Mouse (Mus musculus) embryonic fibroblast, embryonic 13.5 days (primary cell): ENCODE measurements around the gene Smim20. TPM values are rescaled to one million over a fixed set of nuclear protein-coding genes. Genes with fewer than 3 reads are reported as not detected.

ENCODE experiments used
- H3K27ac ChIP-seq: 2 replicates; pipeline ENCODE4 v1.5.1; 2012; ENCODE audit warnings: low read length, control low read depth, inconsistent platforms; ENCODE audit not compliant: insufficient read depth
- H3K4me1 ChIP-seq: 2 replicates; pipeline ENCODE4 v1.6.1; 2011; ENCODE audit warnings: low read length; ENCODE audit not compliant: control insufficient read depth, insufficient read depth
- H3K4me3 ChIP-seq: 2 replicates; pipeline ENCODE4 v1.5.1; 2011; ENCODE audit warnings: mild to moderate bottlenecking, control low read depth, low read length; ENCODE audit not compliant: insufficient read depth
- CTCF ChIP-seq: IDR thresholded peaks from 2 replicates; pipeline ENCODE4 v1.5.1; 2011; ENCODE audit warnings: mild to moderate bottlenecking, control low read depth, low read length, moderate library complexity, borderline replicate concordance; ENCODE audit not compliant: insufficient read depth
- POLR2A ChIP-seq: IDR thresholded peaks from 2 replicates; pipeline ENCODE4 v1.6.1; 2011; ENCODE audit warnings: low read depth, mild to moderate bottlenecking, control low read depth, low read length, moderate library complexity
- polyA plus RNA-seq: library from polyadenylated mRNA; stranded (reverse); fragments of >200 nt; gene quantifications from 2 replicates; pipeline ENCODE4 v1.2.4, GENCODE M21; 2011; ENCODE audit warnings: low read depth; ENCODE audit not compliant: missing spikeins, insufficient read length

The Smim20 gene
- polyA plus RNA-seq, 1 experiment, result 29.4 TPM

DNA sequence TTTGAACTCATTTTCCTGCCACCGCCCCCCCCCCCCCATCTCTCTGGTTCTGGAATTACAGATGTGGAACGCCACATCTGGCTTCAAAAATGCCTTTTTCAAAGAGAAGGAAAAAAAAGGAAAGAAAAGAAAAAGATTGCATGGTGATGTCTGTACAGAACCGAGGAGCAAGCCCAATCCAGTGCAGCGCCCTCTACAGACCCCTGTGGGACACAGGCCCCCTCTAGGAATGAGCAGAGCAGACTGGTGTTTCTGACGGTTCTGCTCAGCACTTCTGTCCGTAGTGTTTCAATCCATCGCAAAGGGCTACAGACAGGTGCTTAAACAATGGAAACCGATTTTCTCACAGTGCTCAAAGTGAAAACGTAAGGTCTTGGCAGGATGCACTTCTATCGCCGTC is 55.6 kb downstream of the Smim20 start:
- H3K27ac ChIP-seq, result no peak overlapping the region
- TF ChIP-seq POLR2A (no peak), CTCF (no peak)
- peaks cover 2% of the 10 kb centered on the region; the same call in 1 of the 2 replicates for H3K4me1 ChIP-seq
- H3K4me3 ChIP-seq, result no peak overlapping the region

DNA sequence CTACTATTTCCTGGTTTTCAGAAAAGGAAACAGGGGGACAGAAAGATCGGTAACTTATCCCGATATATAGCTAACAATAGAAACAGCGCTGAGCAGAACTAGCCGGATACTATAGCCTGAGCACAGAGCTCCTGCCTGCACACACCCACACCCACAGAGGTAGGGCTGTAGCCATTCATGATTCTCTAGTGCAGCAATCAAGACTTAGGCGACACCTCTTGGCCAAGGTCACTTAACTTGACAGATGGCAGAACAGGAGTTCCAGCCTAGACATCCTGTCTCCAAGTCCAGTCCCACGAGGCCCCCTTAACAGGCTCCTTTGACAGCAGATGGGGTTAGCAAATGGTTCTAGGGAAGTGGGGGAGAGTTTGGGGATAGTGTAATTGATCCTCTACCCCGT is 56.2 kb downstream of the Smim20 start:
- Histone ChIP-seq H3K4me1 (no peaks in the 10 kb centered on the region), H3K4me3 (no peak overlapping the region), H3K27ac (no peak overlapping the region)
- TF ChIP-seq POLR2A (no peak), CTCF (no peak)

DNA sequence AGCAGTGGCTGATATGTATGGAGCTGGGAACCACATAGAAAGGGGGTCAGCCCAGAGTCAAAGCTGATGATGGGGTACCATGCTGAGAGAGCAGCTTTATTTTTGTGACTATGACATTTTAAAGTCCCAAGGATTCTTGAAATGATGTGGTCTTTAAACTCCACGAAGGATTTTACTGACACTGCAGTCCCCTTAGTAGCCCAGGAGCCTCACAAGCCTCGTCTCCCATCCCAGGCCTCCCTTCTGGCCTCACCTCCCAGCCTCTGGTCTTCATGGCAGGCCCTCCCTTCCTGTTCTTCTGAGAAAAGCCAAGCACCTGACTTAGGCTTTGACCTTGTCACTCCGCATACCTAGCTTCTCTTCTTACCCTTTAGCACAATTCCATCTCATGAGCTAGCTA is 57.4 kb downstream of the Smim20 start:
- Histone ChIP-seq H3K4me1 (no peaks in the 10 kb centered on the region), H3K4me3 (no peak overlapping the region), H3K27ac (no peak overlapping the region)
- TF ChIP-seq POLR2A, result no peak
- TF ChIP-seq CTCF, result no peak

DNA sequence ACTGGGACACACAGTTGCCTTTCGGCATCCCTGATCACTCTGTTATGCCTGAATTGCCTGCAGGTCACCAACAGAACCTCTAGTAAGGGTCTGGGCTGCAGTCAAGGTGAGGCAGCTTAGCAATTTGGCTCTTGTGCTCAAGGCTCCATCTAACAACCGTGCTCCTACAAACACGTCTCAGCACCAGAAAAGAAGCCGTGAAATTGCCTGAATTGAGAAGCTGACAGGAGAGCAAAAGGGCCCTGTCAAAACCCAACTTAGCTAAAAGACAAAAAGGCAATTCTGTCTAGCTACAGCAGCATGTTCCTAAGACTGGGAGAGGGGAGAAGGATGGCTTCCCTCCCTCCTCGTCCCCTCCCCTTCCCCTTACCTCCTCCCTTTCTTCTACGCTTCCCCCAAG is 57.9 kb downstream of the Smim20 start:
- no peaks in the 10 kb centered on the region for H3K4me1 ChIP-seq
- H3K27ac ChIP-seq, result no peak overlapping the region
- TF ChIP-seq CTCF, result no peak
- no peak overlapping the region for H3K4me3 ChIP-seq

DNA sequence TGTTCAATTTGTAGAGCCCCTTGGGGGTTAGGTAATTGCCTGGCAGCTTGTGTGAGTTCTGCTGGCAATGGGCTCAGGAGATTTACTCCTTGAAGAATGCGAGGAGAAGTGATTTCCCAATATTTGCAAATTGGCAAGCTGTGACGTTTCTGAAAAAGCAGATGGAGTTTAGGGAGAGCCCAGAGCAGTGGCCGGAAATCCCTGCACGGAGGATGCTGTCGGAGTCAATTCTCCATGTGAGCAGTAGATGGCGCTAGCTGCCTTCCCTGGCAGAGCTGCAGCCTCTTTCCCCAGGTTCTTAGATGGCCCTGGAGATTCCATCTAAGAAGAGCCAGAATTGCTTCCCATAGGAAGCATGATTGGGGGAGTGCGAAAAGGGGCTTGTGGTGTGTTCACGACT is 59.1 kb downstream of the Smim20 start:
- no peaks in the 10 kb centered on the region for H3K4me1 ChIP-seq
- H3K27ac ChIP-seq, result no peak overlapping the region
- no peak overlapping the region for H3K4me3 ChIP-seq
- TF ChIP-seq CTCF, result peak; percentile 97
- no peak for TF ChIP-seq POLR2A

DNA sequence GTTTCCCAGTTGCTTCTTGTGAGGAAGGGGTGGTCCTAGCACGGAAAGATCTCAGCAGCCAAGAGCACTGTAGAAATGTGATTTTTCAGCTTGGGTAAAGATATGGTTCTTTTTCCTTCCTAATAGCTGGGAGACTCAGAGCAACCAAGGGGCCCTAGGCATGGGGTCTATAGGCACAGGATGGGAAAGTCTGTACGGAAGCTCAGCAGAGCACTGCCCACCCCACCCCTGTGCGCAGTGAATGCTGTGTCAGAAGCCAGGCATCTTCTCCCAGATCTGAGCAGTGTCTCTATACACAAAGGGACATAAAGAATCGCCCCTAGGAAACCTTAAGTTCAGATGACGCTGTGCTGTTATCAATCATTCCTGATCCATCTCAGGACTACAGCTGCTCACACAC is 59.6 kb downstream of the Smim20 start:
- no peak for TF ChIP-seq POLR2A
- no peak overlapping the region for H3K27ac ChIP-seq
- no peak overlapping the region for H3K4me3 ChIP-seq
- no peaks in the 10 kb centered on the region for H3K4me1 ChIP-seq

Other genes starting within 250 kb of the Smim20 start
- not detected in 2 replicates for gene Slc34a2, start 229.0 kb upstream of the Smim20 start, polyA plus RNA-seq
- gene Sel1l3, start 53.2 kb upstream of the Smim20 start, polyA plus RNA-seq, result 0.17 and 0.32 TPM in 2 replicates
- gene Rbpj, start 199.1 kb downstream of the Smim20 start, polyA plus RNA-seq, result 98.7 and 110 TPM in 2 replicates